ENCODE assay signal across 21 mouse cellular contexts in genomic region chr11:110731510-110731909, GRCm38 (mm10).
"Had no signal": no experiment of that assay in that cellular context is flagged by ENCODE, and none has a peak within 500 bp of the region (broad histone marks: within the 10 kb centered on the region; RNA-seq: fewer than 3 reads in every experiment).

No protein-coding gene starts in this region.

- ATAC-seq: hindbrain, embryonic 16.5 days; hindbrain, postnatal 0 days; inflammation-experienced regulatory T-cells, adult 6 months; intestine, embryonic 15.5 days; intestine, embryonic 16.5 days; intestine, postnatal 0 days had no signal

- DNase-seq: heart, postnatal 10 days; heart, postnatal 36 days; heart, postnatal 4 days; kidney, adult 11 months; kidney, adult 18-20 months; kidney, adult 2 months; kidney, adult 8-10 months; kidney, adult 9 months; kidney, postnatal 10 days; kidney, postnatal 14 days; kidney, postnatal 25 days; kidney, postnatal 36 days; kidney, postnatal 4 days; layer of hippocampus, adult 9-11 months; layer of hippocampus, postnatal 36 days had no signal
